Mouse (Mus musculus) midbrain, postnatal 0 days (tissue): ENCODE measurements around the gene Homer2. TPM values are rescaled to one million over a fixed set of nuclear protein-coding genes. Genes with fewer than 3 reads are reported as not detected.

Source experiments
- ATAC-seq: fragments of 200-750 bp; cut with Nextera tagmentation; 2 replicates; pipeline ENCODE4 v1.8.0; 2017; ENCODE audit warnings: moderate number of reproducible peaks, mild to moderate bottlenecking, moderate TSS enrichment, moderate library complexity; ENCODE audit not compliant: low FRiP score
- DNase-seq: peaks from one replicate; pipeline ENCODE4 v3.0.0-alpha.2; 2015; ENCODE audit warnings: low spot score
- H3K27ac ChIP-seq: fragments of 300-500 bp; sonication (generic); 2 replicates; pipeline ENCODE4 v1.5.1; 2014; ENCODE audit warnings: low read depth, mild to moderate bottlenecking, low read length, mixed read lengths
- H3K27me3 ChIP-seq: fragments of 300-500 bp; sonication (generic); 2 replicates; pipeline ENCODE4 v1.6.1; 2014; ENCODE audit warnings: low read length, control low read depth, mixed read lengths; ENCODE audit not compliant: insufficient read depth
- H3K36me3 ChIP-seq: fragments of 300-500 bp; sonication (generic); 2 replicates; pipeline ENCODE4 v1.6.1; 2014; ENCODE audit warnings: low read length, control low read depth, mixed read lengths; ENCODE audit not compliant: insufficient read depth
- H3K4me1 ChIP-seq: fragments of 300-500 bp; sonication (generic); 2 replicates; pipeline ENCODE4 v1.6.1; 2014; ENCODE audit warnings: mild to moderate bottlenecking, control low read depth, antibody characterized with exemption, low read length, mixed read lengths; ENCODE audit not compliant: insufficient read depth
- H3K4me2 ChIP-seq: fragments of 300-500 bp; sonication (generic); 2 replicates; pipeline ENCODE4 v1.6.1; 2014; ENCODE audit warnings: low read depth, mild to moderate bottlenecking, low read length, mixed read lengths; ENCODE audit not compliant: poor library complexity, severe bottlenecking
- H3K4me3 ChIP-seq: fragments of 300-500 bp; sonication (generic); 2 replicates; pipeline ENCODE4 v1.5.1; 2014; ENCODE audit warnings: low read depth, mild to moderate bottlenecking, low read length, moderate library complexity
- H3K9ac ChIP-seq: fragments of 300-500 bp; sonication (generic); replicated peaks from 2 replicates; pipeline ENCODE4 v1.6.1; 2014; ENCODE audit warnings: mild to moderate bottlenecking, low read length, moderate library complexity, mixed read lengths; ENCODE audit not compliant: poor library complexity, severe bottlenecking
- H3K9me3 ChIP-seq: fragments of 300-500 bp; sonication (generic); 2 replicates; pipeline ENCODE4 v1.6.1; 2016; ENCODE audit warnings: low read length, control low read depth
- CTCF ChIP-seq: IDR thresholded peaks from 2 replicates; pipeline ENCODE4 v1.5.1; 2016; ENCODE audit warnings: antibody characterized with exemption, mild to moderate bottlenecking
- WGBS: fragments of 180-500 bp; shearing (Covaris S2); extraction: QIAGEN DNeasy Blood & Tissue Kit; methylation state at CpG from one replicate; pipeline ENCODE4 v1.1.7; 2014; 5-methylcytosine and 5-hydroxymethylcytosine counted together
- polyA plus RNA-seq: library from polyadenylated mRNA; unstranded; fragments of >200 nt; fragmentation: Nextera tagmentation; extraction: Ambion mirVana; gene quantifications from 2 replicates; pipeline ENCODE4 v1.2.1, GENCODE M21; 2015
- total RNA-seq: library from RNA; depleted of rRNA; stranded (reverse); fragments of >200 nt; gene quantifications from 2 replicates; pipeline ENCODE4 v1.2.3, GENCODE M21; 2014; rRNA removed

Homer2 gene
- total and polyA plus RNA-seq, 2 experiments from 2014 or later, result 25.6 to 29.5 TPM

DNA sequence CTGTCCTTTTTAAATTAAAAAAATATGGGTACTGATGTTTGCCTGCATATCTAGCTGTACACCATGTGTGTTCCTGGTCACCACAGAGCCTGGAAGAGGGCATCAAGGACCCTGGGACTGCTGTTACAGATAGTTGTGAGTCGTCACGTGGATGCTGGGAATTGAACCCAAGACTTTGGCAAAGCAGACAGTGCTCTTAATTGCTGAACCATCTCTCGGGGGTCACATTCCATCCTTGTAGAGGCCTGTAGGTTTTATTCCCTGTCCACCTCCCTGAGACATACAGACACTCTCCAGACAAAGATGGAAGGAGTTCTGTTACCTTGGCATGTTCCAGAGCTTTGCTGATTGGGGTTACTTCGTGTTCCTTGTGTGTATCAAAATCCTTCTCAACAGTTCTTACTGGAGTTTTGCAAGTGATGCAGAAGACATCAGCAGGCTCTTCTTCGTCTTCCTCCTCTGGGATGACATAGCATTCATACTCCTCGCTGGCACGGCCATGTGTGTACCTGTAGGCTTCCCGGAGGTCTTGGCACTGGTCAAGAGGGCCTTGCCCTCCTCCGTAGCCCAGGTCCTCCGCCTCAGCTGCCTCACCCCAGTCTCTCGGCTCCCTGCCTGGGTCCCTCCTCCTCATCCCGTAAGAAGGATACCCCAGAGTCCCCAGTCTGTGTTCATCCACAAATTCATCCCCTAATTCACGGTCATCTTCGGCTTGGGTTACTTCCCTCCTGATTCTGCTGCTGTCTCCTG, 147.9 kb downstream of the Homer2 start:
- no peak overlapping the region for H3K27ac ChIP-seq
- no peaks in the 10 kb centered on the region for H3K9me3 ChIP-seq
- no peak for ATAC-seq
- no peak overlapping the region for H3K9ac ChIP-seq
- H3K4me1 ChIP-seq, result no peaks in the 10 kb centered on the region
- H3K4me2 ChIP-seq, result no peak overlapping the region
- H3K4me3 ChIP-seq, result no peak overlapping the region
- H3K27me3 ChIP-seq, result no peaks in the 10 kb centered on the region
- no peak for DNase-seq
- no peaks in the 10 kb centered on the region for H3K36me3 ChIP-seq
- no peak for TF ChIP-seq CTCF
- 88% methylated on average over 14 of the region's 14 CpGs for WGBS

DNA sequence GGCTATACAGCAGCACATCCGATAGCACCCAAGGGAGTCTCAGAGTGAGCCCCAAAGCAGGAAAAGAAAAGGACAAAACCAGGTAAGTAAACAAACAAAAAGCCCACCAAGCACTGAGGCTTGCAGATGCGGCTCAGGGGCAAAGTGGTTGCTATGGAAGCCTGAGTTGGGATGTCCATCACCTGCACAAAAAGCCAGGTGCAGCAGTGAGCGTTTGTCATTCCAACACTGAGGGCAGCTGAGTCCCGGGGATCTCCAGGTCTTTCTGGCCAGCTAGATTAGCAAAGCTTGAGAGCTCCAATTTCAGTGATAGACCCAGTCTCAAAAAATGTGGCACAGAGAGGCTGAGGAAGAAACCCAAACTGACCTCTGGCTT, 149.4 kb downstream of the Homer2 start:
- no peaks in the 10 kb centered on the region for H3K9me3 ChIP-seq
- no peak overlapping the region for H3K27ac ChIP-seq
- no peaks in the 10 kb centered on the region for H3K36me3 ChIP-seq
- H3K27me3 ChIP-seq, result no peaks in the 10 kb centered on the region
- DNase-seq (no peak), ATAC-seq (no peak)
- WGBS, result 71% methylated on average over 4 of the region's 4 CpGs
- no peaks in the 10 kb centered on the region for H3K4me1 ChIP-seq
- no peak overlapping the region for H3K4me3 ChIP-seq
- H3K9ac ChIP-seq, result no peak overlapping the region
- no peak for TF ChIP-seq CTCF
- no peak overlapping the region for H3K4me2 ChIP-seq

DNA sequence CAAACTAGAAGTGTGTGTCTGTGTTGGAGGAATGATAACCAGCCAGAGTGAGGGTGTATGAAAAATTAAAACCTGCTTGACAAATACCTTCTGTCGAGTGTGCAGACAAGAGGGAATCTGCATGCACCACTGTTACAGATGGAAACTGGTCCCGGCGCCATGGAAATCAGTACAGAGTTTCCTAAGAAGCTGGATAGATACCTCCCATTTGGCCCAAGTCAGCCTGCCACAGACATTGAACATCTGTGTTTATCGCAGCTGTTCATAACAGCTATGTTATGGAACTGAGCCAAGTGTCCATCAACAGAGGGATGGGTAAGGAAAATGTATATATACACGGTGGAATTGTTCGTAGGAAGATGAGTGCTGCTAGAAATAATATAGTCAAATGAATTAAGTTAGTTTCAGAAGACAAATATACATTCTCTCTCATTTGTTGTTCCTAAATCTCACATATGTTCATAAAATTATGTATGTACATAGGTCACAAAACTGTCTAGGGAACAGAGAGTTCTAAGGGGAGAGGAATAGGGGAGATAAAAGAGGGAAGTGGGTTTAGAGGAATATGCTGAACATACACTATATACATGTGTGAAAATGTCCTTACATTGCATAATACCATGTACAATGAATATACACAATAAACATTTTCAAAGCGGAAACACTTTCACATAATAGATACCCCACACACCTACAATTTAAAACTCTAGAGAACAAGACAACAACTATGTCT, 149.9 kb downstream of the Homer2 start:
- Histone ChIP-seq H3K9me3 (no peaks in the 10 kb centered on the region), H3K4me1 (no peaks in the 10 kb centered on the region), H3K27me3 (no peaks in the 10 kb centered on the region), H3K27ac (no peak overlapping the region), H3K36me3 (no peaks in the 10 kb centered on the region), H3K4me3 (no peak overlapping the region), H3K9ac (no peak overlapping the region), H3K4me2 (no peak overlapping the region)
- 81% methylated on average over 7 of the region's 7 CpGs for WGBS
- no peak for ATAC-seq
- DNase-seq, result peak; percentile 22
- TF ChIP-seq CTCF, result no peak

DNA sequence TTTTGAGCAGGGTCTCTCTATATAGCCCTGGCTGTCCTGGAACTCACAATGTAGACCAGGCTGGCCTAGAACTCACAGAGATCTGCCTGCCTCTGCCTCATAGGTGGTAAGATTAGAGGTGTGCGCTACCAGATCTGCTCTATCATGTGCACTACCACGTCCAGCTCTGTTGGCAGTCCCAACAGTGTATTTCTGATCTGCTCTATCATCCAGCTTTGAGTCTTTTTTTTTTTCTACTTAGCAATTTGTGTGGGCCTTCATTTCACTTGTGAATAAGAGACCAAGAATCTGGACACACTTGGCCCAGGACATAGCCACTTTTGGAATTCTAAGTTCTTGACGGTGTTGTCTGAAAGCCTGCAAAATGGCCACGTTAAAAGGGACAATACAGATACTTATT, 150.5 kb downstream of the Homer2 start:
- WGBS, result 92% methylated on average over 4 of the region's 4 CpGs
- ATAC-seq (no peak), DNase-seq (no peak)
- TF ChIP-seq CTCF, result no peak
- Histone ChIP-seq H3K9ac (no peak overlapping the region), H3K9me3 (no peaks in the 10 kb centered on the region), H3K27ac (no peak overlapping the region), H3K4me2 (no peak overlapping the region), H3K27me3 (no peaks in the 10 kb centered on the region), H3K4me3 (no peak overlapping the region), H3K4me1 (no peaks in the 10 kb centered on the region), H3K36me3 (no peaks in the 10 kb centered on the region)

DNA sequence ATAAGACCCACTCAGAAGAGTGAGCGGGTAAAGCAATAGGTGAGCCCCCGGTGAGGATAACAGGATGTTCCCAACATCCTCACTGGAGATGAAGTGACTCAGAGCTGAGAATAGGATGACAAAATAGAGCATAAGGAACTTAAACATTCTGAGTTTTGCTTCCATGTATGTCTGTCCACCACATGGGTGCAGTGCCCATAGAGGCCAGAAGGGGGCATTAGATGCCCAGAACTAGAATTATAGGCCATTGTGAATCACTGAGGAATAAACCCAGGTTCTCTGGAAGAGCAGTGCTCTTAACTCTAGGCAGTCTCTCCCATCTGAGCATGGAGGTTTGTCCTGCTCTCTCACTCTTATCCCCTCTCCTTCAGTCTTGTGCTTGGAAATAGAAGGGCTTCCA, 153.0 kb downstream of the Homer2 start:
- Histone ChIP-seq H3K4me3 (no peak overlapping the region), H3K27me3 (no peaks in the 10 kb centered on the region), H3K4me1 (no peaks in the 10 kb centered on the region), H3K4me2 (no peak overlapping the region), H3K9me3 (no peaks in the 10 kb centered on the region), H3K9ac (no peak overlapping the region), H3K36me3 (no peaks in the 10 kb centered on the region), H3K27ac (no peak overlapping the region)
- 89% methylated on average over 2 of the region's 2 CpGs for WGBS
- peak; percentile 62 for DNase-seq
- TF ChIP-seq CTCF, result peak; percentile 74
- ATAC-seq, result no peak

DNA sequence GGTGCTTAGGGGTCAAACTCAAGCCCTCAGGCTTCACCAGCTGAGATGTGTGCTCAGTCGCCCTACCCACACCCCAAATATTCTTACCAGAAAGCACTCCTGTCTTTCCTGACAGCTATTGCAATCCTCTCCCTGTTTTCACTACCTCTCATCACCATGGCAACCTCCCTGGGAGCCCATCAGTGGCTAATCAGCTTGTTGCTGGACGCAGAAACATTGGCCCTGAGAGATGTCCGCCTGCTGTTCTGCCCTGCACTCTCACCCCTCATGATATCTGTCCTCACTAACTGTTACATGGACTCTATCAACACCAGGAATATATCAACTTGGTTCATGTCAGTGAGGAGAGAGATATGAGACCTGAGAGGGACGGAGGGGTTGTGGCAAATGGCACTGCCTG, 153.7 kb downstream of the Homer2 start:
- H3K9me3 ChIP-seq, result no peaks in the 10 kb centered on the region
- no peaks in the 10 kb centered on the region for H3K4me1 ChIP-seq
- no peaks in the 10 kb centered on the region for H3K27me3 ChIP-seq
- H3K36me3 ChIP-seq, result no peaks in the 10 kb centered on the region
- no peak overlapping the region for H3K4me3 ChIP-seq
- 38% methylated on average over 4 of the region's 4 CpGs for WGBS
- ATAC-seq (no peak; the same call in 1 of the 2 replicates), DNase-seq (peak; percentile 39)
- 0 out of 2 replicates have a peak overlapping the region, but pooled peaks have one; percentile 4 for H3K27ac ChIP-seq
- H3K4me2 ChIP-seq, result no peak overlapping the region
- TF ChIP-seq CTCF, result no peak
- no peak overlapping the region for H3K9ac ChIP-seq

Other genes starting within 250 kb of the Homer2 start
- 192 and 206 TPM in 2 replicates for gene Ap3b2, start 213.6 kb downstream of the Homer2 start, total RNA-seq
- 115 and 124 TPM in 2 replicates for gene Ap3b2, start 213.6 kb downstream of the Homer2 start, polyA plus RNA-seq
- gene BC048679, start 209.2 kb downstream of the Homer2 start, total RNA-seq, result not detected in 2 replicates
- gene BC048679, start 209.2 kb downstream of the Homer2 start, polyA plus RNA-seq, result not detected in 2 replicates
- gene Fsd2, start 140.6 kb downstream of the Homer2 start, total RNA-seq, result 0.22 TPM in 1 of 2 replicates, not detected in the other
- 0.28 and 0.36 TPM in 2 replicates for gene Fsd2, start 140.6 kb downstream of the Homer2 start, polyA plus RNA-seq
- gene Whamm, start 136.3 kb downstream of the Homer2 start, total RNA-seq, result 6.2 and 9.6 TPM in 2 replicates
- gene Whamm, start 136.3 kb downstream of the Homer2 start, polyA plus RNA-seq, result 5.4 and 5.5 TPM in 2 replicates
- 81.6 and 104 TPM in 2 replicates for gene Ramac, start 55.4 kb upstream of the Homer2 start, total RNA-seq
- 189 and 190 TPM in 2 replicates for gene Ramac, start 55.4 kb upstream of the Homer2 start, polyA plus RNA-seq
- 34.7 and 48.7 TPM in 2 replicates for gene 3110040N11Rik, start 82.0 kb upstream of the Homer2 start, total RNA-seq
- 51.3 and 54.6 TPM in 2 replicates for gene 3110040N11Rik, start 82.0 kb upstream of the Homer2 start, polyA plus RNA-seq
- gene Btbd1, start 121.9 kb upstream of the Homer2 start, total RNA-seq, result 112 and 127 TPM in 2 replicates
- 85.4 and 92.5 TPM in 2 replicates for gene Btbd1, start 121.9 kb upstream of the Homer2 start, polyA plus RNA-seq
- gene Gm10160, start 148.3 kb upstream of the Homer2 start, total RNA-seq, result not detected in 2 replicates
- gene Gm10160, start 148.3 kb upstream of the Homer2 start, polyA plus RNA-seq, result not detected in 2 replicates
- gene Tm6sf1, start 151.5 kb upstream of the Homer2 start, total RNA-seq, result 8.7 and 15.2 TPM in 2 replicates
- 7.9 and 9.8 TPM in 2 replicates for gene Tm6sf1, start 151.5 kb upstream of the Homer2 start, polyA plus RNA-seq
- 136 and 180 TPM in 2 replicates for gene Hdgfl3, start 226.9 kb upstream of the Homer2 start, total RNA-seq
- gene Hdgfl3, start 226.9 kb upstream of the Homer2 start, polyA plus RNA-seq, result 58.0 and 68.1 TPM in 2 replicates